Mouse (Mus musculus) spleen, adult 2 months (tissue): Measurements from ENCODE around the gene Ephb1. TPM values are rescaled to one million over a fixed set of nuclear protein-coding genes. Genes with fewer than 3 reads are reported as not detected.

Source experiments
- DNase-seq, 2 experiments: peaks; one replicate each; pipeline versions ENCODE4 v3.0.0 to v3.0.0-alpha.2; 2012 to 2021; ENCODE audit warnings: low spot score in 2 of 2, low read depth in 1 of 2
- H3K27ac ChIP-seq: fragments of 200-500 bp; 2 replicates; pipeline ENCODE4 v1.5.1; 2012; ENCODE audit warnings: low read length, inconsistent platforms; ENCODE audit not compliant: insufficient read depth
- H3K27me3 ChIP-seq: fragments of 200-500 bp; 2 replicates; pipeline ENCODE4 v1.6.1; 2012; ENCODE audit warnings: mild to moderate bottlenecking, moderate library complexity, low read length, inconsistent platforms; ENCODE audit not compliant: control insufficient read depth, insufficient read depth
- H3K36me3 ChIP-seq: fragments of 200-500 bp; 2 replicates; pipeline ENCODE4 v1.6.1; 2012; ENCODE audit warnings: mild to moderate bottlenecking, low read length, inconsistent platforms; ENCODE audit not compliant: control insufficient read depth, insufficient read depth
- H3K4me1 ChIP-seq: fragments of 200-500 bp; 2 replicates; pipeline ENCODE4 v1.6.1; 2011; ENCODE audit warnings: inconsistent platforms; ENCODE audit not compliant: control insufficient read depth, insufficient read depth, insufficient read length
- H3K4me3 ChIP-seq: fragments of 200-500 bp; 2 replicates; pipeline ENCODE4 v1.5.1; 2011; ENCODE audit warnings: mild to moderate bottlenecking, inconsistent platforms; ENCODE audit not compliant: insufficient read depth, insufficient read length; ENCODE audit errors: extremely low read depth
- CTCF ChIP-seq: fragments of 200-500 bp; IDR thresholded peaks from 2 replicates; pipeline ENCODE4 v1.5.1; 2011; ENCODE audit warnings: mild to moderate bottlenecking, inconsistent platforms; ENCODE audit not compliant: insufficient read depth, insufficient read length, insufficient replicate concordance; ENCODE audit errors: extremely low read depth
- POLR2A ChIP-seq: fragments of 200-500 bp; IDR thresholded peaks from 2 replicates; pipeline ENCODE4 v1.6.1; 2011; ENCODE audit warnings: low read depth, low read length, inconsistent platforms
- WGBS: fragments of 180-500 bp; shearing (Covaris S2); methylation state at CpG from one replicate; pipeline ENCODE4 v1.1.7; 2018; 5-methylcytosine and 5-hydroxymethylcytosine counted together
- polyA plus RNA-seq: library from polyadenylated mRNA; depleted of rRNA; stranded (reverse); fragments of >200 nt; gene quantifications from 2 replicates; pipeline ENCODE4 v1.2.3, GENCODE M21; 2012

Ephb1 gene
- polyA plus RNA-seq, 1 experiment, result 0.32 TPM

DNA sequence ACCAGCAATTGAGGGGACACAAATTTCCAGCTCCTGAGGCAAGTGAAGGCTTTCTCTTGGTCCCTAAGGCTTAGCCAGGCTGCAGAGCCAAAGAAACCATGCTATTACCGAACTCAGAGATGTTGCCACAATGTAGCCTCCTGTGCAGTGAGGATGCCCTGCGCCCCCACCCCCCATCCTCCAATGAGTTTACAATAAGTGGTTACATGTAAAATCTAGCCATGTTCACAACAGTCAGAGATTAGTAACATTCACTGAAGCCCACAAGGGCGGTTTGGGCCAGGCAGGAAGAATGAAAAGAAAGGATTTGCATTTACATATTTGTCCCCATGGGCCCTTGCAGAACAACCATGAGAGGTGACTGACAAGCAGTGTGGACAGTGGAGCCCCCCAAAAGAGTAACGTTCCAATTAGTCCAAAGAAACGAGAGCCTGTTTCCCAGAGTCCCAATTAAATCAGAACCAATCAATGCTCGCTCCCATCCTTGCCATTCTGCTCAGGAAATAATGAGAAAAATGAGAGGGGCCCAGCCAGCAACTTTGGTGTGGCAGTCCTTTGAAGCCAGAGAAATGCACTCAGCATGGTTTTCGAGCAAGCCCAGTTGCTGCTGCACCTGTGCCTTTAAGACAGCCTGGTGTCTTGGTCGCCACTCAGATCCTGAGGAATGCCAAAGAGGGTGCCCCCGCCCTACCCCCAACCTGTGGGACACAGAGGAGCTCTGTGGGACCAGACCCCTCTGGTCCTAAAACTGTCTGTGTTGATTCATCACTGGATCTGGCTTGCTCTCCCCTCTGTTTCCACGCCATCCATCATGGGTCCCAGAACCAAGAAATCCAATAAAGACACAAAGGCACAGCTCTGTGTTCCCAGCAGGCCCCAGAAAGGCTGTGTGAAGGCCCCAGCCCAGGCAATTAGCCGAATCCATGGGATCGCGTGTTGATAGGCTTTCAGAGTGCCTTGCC is 161.5 kb downstream of the Ephb1 start:
- Histone ChIP-seq H3K27ac (no peak overlapping the region), H3K4me3 (no peak overlapping the region), H3K4me1 (no peaks in the 10 kb centered on the region), H3K36me3 (no peaks in the 10 kb centered on the region), H3K27me3 (no peaks in the 10 kb centered on the region)
- 70% methylated on average over 13 of the region's 13 CpGs for whole genome bisulfite sequencing
- no peak for TF ChIP-seq CTCF
- no peak for TF ChIP-seq POLR2A
- no peak for DNase-seq

DNA sequence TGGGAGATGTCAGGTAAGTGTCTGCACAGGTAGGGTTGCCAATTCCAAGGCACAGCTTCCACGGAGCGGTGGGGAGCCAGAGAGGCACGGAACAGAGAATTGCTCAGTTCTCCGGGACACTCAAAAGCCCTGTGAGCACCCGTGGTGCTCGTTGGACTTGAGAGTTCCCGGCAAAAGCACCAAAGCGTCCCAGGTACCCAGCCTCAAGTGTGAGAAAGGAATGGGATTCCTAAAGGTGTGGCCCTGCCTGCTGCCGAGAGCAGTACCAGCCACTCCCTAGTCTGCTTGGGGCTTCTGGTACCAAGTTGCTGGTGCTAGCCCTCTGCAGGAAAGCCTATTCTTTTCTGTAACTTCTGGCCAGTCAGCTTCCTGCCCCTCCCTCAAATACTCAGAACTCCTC is 164.4 kb downstream of the Ephb1 start:
- no peak for TF ChIP-seq POLR2A
- no peak for TF ChIP-seq CTCF
- WGBS, result 82% methylated on average over 9 of the region's 9 CpGs
- Histone ChIP-seq H3K4me1 (no peaks in the 10 kb centered on the region), H3K4me3 (no peak overlapping the region), H3K27me3 (no peaks in the 10 kb centered on the region), H3K36me3 (no peaks in the 10 kb centered on the region), H3K27ac (no peak overlapping the region)
- DNase-seq, result no peak

DNA sequence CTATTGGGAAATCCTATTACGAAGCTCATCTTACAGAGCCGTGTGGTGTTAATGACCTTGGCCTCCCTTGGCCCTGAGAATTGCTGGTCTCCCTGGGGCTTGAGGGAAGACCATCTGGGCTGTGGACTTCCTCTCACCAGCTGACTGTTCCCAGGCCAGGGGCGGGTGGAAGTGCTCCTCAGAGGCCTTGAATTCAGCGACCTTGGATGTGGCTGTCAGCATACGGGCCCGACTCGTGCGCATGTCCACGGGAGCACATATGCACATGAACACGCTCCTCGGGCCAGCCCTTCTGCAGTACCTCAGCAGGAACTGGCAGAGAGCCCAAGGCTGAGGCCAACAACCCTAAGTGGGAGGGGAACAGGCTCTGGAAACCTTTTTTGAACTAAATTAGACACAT is 165.1 kb downstream of the Ephb1 start:
- WGBS, result 64% methylated on average over 11 of the region's 11 CpGs
- no peak for DNase-seq

DNA sequence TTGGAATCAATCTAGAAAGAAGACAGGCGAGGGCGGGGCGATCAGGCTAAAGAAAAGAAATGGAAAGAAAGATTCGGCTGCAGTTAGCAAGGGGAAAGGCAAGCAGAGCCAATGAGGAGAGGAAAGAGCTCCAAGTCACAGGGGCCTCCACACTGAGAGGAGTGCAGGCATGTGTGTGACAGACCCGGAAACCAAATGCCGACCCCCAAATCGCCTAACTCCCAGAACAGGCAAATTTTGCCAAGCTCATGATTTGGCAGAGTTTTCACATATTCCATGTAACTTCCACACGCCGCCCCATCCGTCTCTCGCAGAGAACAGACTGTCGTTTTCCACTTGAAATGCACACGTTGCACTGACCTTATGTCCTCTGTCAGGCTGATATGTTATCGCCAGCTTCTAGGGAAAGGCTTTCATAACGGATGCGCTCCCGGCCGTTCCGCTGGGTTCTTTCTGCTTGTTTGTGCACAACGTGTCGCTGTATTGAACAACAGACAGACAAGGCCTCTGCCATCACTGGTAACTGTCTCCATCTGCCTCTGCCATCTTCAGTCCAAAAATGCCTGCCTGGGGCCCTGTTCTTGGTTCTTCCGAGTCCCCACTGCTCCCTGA is 170.7 kb downstream of the Ephb1 start:
- Histone ChIP-seq H3K36me3 (no peaks in the 10 kb centered on the region), H3K27ac (no peak overlapping the region), H3K4me1 (no peaks in the 10 kb centered on the region), H3K4me3 (no peak overlapping the region), H3K27me3 (no peaks in the 10 kb centered on the region)
- 90% methylated on average over 22 of the region's 22 CpGs for WGBS
- no peak for DNase-seq
- TF ChIP-seq POLR2A (no peak), CTCF (no peak)

More for the DNA sequence above, 165.1 kb downstream of the Ephb1 start:
- no peak overlapping the region for H3K27ac ChIP-seq
- no peaks in the 10 kb centered on the region for H3K36me3 ChIP-seq
- H3K27me3 ChIP-seq, result no peaks in the 10 kb centered on the region
- H3K4me3 ChIP-seq, result no peak overlapping the region
- no peaks in the 10 kb centered on the region for H3K4me1 ChIP-seq
- TF ChIP-seq POLR2A (no peak), CTCF (no peak)

DNA sequence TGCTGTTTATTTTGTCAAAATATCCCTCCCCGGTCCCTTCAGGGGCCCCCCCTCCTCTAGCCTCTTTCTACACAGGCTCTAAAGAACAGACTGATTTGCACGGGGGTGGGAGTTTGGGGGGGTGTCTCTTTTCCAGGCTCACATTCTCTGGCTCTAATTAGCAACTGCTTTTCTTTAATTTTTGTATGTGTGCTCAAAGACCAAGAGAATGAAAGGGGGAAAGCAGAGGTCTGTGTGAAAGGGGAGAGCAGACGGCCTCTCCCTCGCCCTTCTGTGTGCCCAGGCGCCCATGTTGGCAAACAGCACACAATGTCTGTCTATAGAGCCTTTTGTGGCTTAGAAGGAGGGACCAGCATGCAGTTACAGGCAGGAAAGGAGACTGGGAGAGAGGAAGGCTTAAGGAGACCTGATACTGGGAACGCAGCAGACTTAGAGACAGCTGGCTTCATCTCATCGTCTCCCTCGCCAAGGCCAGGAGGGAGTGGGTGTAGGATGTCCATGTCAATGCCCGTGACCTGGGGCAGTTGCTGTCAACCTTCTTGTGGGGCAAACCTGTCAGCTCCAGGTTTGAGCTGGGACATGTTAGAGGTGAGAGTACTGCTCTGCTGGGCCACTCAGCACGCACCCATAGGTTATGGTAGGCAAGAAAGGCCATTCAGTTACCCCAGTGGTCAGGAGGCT is 172.5 kb downstream of the Ephb1 start:
- H3K36me3 ChIP-seq, result no peaks in the 10 kb centered on the region
- WGBS, result 84% methylated on average over 10 of the region's 10 CpGs

DNA sequence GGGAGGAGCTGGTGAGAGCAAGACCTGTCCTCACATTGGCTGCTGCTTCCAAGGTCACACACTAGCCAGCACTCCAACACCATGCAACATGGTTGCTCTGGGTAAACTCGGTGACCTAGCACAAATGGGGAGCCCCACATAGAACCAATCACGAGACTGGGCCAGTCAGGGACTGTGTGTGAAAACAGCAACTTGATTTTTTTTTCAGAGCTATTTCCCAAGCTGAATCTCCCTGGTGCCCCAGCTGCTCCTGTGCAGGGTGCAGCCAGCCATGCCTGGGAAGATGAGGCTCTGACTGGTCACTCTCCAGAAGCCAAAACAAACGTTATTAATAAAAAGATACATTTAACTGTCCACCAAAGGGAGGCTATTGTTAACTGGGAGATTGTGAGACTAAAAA is 173.2 kb downstream of the Ephb1 start:
- H3K27me3 ChIP-seq, result no peaks in the 10 kb centered on the region
- H3K4me3 ChIP-seq, result no peak overlapping the region
- no peak for DNase-seq
- WGBS, result 61% methylated on average over 3 of the region's 3 CpGs
- H3K4me1 ChIP-seq, result no peaks in the 10 kb centered on the region
- H3K36me3 ChIP-seq, result no peaks in the 10 kb centered on the region
- no peak overlapping the region for H3K27ac ChIP-seq
- TF ChIP-seq POLR2A (no peak), CTCF (no peak)

More for the DNA sequence above, 172.5 kb downstream of the Ephb1 start:
- no peaks in the 10 kb centered on the region for H3K4me1 ChIP-seq
- no peak for DNase-seq
- H3K27ac ChIP-seq, result no peak overlapping the region
- no peaks in the 10 kb centered on the region for H3K27me3 ChIP-seq
- TF ChIP-seq POLR2A (no peak), CTCF (no peak)
- H3K4me3 ChIP-seq, result no peak overlapping the region

DNA sequence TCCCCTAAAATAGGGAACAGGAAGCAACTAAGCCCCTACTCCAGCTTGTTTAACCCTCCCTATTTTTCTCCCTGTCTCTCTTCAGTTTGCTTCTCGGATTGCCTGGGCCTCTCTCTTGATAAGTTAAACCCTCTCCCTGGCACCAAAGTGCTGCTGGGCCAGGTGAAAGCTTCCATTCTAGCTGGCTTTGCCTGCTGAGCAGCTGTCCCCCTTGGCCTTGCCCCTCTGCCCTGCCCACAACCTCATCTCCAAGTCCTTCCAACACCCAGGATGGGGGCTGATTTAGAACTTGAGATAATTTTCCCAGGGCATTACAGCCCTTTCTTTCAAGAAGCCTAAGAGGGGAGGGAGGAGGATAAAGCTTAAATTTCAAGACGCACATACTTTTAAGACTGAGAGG is 174.0 kb downstream of the Ephb1 start:
- H3K27me3 ChIP-seq, result no peaks in the 10 kb centered on the region
- no peak overlapping the region for H3K27ac ChIP-seq
- DNase-seq, result no peak
- TF ChIP-seq POLR2A (no peak), CTCF (no peak)
- no peak overlapping the region for H3K4me3 ChIP-seq
- no peaks in the 10 kb centered on the region for H3K4me1 ChIP-seq
- H3K36me3 ChIP-seq, result no peaks in the 10 kb centered on the region
- 68% methylated on average over 2 of the region's 2 CpGs for WGBS
